Mouse (Mus musculus) neural tube, embryonic 12.5 days (tissue): ENCODE data around the gene Cyp19a1. TPM values are rescaled to one million over a fixed set of nuclear protein-coding genes. Genes with fewer than 3 reads are reported as not detected.

Source experiments
- ATAC-seq: fragments of 200-750 bp; cut with Nextera tagmentation; 2 replicates; pipeline ENCODE4 v1.8.0; 2017; ENCODE audit warnings: low read depth, mild to moderate bottlenecking, moderate TSS enrichment, moderate library complexity; ENCODE audit not compliant: low FRiP score
- H3K27ac ChIP-seq: fragments of 300-500 bp; sonication (generic); 2 replicates; pipeline ENCODE4 v1.5.1; 2016
- H3K27me3 ChIP-seq: fragments of 300-500 bp; sonication (generic); replicated peaks from 2 replicates; pipeline ENCODE4 v1.6.1; 2016; ENCODE audit warnings: mild to moderate bottlenecking
- H3K36me3 ChIP-seq: fragments of 300-500 bp; sonication (generic); 2 replicates; pipeline ENCODE4 v1.6.1; 2016; ENCODE audit warnings: mild to moderate bottlenecking
- H3K4me1 ChIP-seq: fragments of 300-500 bp; sonication (generic); 2 replicates; pipeline ENCODE4 v1.6.1; 2016
- H3K4me2 ChIP-seq: fragments of 300-500 bp; sonication (generic); replicated peaks from 2 replicates; pipeline ENCODE4 v1.6.1; 2016; ENCODE audit warnings: mild to moderate bottlenecking
- H3K4me3 ChIP-seq: fragments of 300-500 bp; sonication (generic); 2 replicates; pipeline ENCODE4 v1.5.1; 2016
- H3K9ac ChIP-seq: fragments of 300-500 bp; sonication (generic); 2 replicates; pipeline ENCODE4 v1.6.1; 2016; ENCODE audit warnings: mild to moderate bottlenecking
- H3K9me3 ChIP-seq: fragments of 300-500 bp; sonication (generic); 2 replicates; pipeline ENCODE4 v1.6.1; 2016; ENCODE audit warnings: mild to moderate bottlenecking
- WGBS: fragments of 180-500 bp; shearing (Covaris S2); methylation state at CpG from one replicate; pipeline ENCODE4 v1.1.7; 2016; 5-methylcytosine and 5-hydroxymethylcytosine counted together
- polyA plus RNA-seq: library from polyadenylated mRNA; unstranded; fragments of >200 nt; fragmentation: Nextera tagmentation; extraction: Ambion mirVana; gene quantifications from 2 replicates; pipeline ENCODE4 v1.2.1, GENCODE M21; 2016

The Cyp19a1 gene
- polyA plus RNA-seq = 0.15 TPM in 1 of 2 replicates, not detected in the other

DNA sequence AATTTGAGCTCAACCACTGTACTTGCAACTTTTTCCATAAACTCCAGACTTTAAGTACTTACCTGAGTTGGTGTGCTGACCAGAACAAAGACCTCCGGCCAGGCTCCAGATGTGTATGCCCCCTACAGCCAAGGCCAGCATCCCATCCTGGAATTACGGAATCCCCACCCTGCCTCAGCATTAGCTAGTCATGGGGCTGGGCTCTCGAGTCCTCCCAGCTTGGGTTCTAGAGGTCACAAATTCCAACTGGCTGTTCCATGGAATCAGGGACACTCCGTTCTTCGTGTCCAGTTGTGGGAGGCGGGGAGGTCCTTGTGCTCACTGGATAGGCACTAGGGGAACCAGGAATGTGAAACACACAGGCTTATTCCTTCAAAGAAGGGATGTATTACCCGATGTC is at the start of gene Cyp19a1:
Gene Cyp19a1, minus strand, starts transcription at position 101 of the 400 bp plus-strand sequence.
- WGBS = 88% methylated on average over 7 of the region's 7 CpGs
- Histone ChIP-seq H3K9me3 (no peaks in the 10 kb centered on the region), H3K27ac (no peak within 1 kb of the TSS), H3K4me1 (no peaks in the 10 kb centered on the region), H3K36me3 (no peaks in the 10 kb centered on the region), H3K9ac (no peak within 1 kb of the TSS), H3K4me2 (no peak within 1 kb of the TSS), H3K27me3 (no peaks in the 10 kb centered on the region), H3K4me3 (no peak within 1 kb of the TSS)
- ATAC-seq = no peak

DNA sequence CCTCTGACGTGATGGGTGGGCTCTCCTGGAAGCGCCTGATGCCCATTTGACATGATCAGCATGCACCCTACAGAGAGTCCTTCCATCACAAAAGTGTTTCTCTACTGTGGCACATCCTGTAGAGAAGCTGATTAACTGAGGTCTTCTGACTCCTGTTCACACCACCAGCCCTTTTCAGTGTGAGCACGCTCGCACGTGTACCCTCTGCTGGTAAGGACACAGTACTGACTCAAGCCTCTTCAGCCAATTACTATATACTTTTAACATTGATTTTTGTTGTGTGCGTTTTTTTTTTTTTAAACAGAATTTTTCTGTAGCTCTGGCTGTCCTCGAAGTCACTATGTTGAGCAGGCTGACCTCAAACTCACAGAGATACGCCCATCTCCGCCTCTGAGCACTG is 48.5 kb upstream of the Cyp19a1 start:
- Histone ChIP-seq H3K9ac (no peak overlapping the region), H3K4me1 (no peaks in the 10 kb centered on the region), H3K4me3 (no peak overlapping the region), H3K9me3 (no peaks in the 10 kb centered on the region), H3K27ac (no peak overlapping the region), H3K36me3 (no peaks in the 10 kb centered on the region), H3K4me2 (no peak overlapping the region), H3K27me3 (no peaks in the 10 kb centered on the region)
- ATAC-seq = no peak
- WGBS = 76% methylated on average over 9 of the region's 9 CpGs

DNA sequence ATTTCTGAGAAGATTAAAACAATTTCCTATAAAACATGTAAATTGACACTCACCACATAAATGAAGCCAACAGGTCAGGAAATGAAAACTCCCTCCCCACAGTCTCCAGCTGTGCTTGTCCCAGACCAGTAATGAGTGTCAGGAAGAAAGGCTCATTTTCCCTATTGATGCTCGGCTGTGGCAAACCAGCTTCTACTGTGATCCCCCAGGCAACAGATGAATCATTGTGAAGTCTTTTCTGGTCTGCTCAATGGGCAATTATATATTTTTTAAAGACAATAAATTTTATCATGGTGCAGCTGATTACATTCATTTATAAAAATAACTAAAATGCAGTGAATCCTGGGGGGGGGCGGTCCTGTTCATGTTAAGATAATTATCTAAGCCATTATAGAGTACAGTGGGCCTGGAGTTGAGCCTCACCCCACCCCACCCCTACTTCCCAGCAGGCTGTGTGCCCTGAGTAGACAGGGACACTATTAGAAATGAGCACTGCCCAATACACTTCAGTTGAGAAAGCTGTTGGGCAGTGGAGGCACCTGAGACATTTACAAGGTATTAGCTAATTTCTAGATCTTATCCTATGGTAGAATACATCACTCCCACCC is 40.9 kb upstream of the Cyp19a1 start:
- no peak for ATAC-seq
- Histone ChIP-seq H3K27me3 (no peaks in the 10 kb centered on the region), H3K4me3 (no peak overlapping the region), H3K27ac (no peak overlapping the region), H3K4me1 (no peaks in the 10 kb centered on the region), H3K9me3 (no peaks in the 10 kb centered on the region), H3K9ac (no peak overlapping the region), H3K4me2 (no peak overlapping the region), H3K36me3 (no peaks in the 10 kb centered on the region)
- 44% methylated on average over 2 of the region's 2 CpGs for WGBS

DNA sequence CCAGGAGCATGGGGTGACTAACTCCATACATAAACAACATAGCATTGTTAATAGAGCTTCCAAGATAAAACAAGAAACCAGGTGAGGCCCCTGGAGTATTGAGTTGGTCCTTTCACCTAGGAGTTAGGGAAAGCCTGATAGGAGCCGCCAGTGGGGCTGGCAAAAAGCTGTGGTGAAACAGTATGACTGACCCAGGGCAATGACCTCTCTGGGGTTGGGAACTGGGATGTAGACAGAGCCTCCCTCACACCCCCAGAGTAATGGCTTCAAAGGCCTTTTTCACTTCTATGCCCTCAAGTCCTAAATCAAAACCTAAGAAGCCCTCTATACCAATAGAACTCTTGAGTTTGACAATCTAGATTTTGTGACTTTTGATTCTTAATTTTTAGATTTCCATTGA is 40.3 kb upstream of the Cyp19a1 start:
- Histone ChIP-seq H3K9ac (no peak overlapping the region), H3K27me3 (no peaks in the 10 kb centered on the region), H3K4me3 (no peak overlapping the region), H3K4me1 (no peaks in the 10 kb centered on the region), H3K27ac (no peak overlapping the region), H3K4me2 (no peak overlapping the region), H3K36me3 (no peaks in the 10 kb centered on the region), H3K9me3 (no peaks in the 10 kb centered on the region)
- WGBS = 68% methylated on average over 1 of the region's 1 CpGs
- ATAC-seq = no peak

DNA sequence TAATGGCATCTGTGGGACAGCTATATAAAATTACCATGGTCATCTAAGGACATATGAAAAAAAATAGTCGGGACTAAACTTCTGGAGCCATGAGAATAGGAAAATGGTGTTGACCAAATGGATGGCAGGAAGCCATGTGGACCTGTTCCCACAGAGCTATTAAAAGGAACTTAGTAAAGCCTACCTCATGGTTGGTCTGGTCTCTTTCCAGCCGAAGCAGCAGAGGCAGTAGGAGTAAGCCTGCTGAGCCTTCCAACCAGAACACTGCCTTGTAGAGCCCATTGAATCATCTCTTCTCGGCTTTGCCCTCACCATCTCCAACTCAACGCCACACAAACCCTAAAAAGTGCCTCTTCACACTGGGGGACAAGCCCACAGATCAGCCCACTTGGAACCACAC is 33.3 kb upstream of the Cyp19a1 start:
- H3K36me3 ChIP-seq = no peaks in the 10 kb centered on the region
- no peak overlapping the region for H3K4me2 ChIP-seq
- no peak for ATAC-seq
- H3K9ac ChIP-seq = no peak overlapping the region
- WGBS = 87% methylated on average over 4 of the region's 4 CpGs
- H3K27me3 ChIP-seq = no peaks in the 10 kb centered on the region
- no peak overlapping the region for H3K27ac ChIP-seq
- no peaks in the 10 kb centered on the region for H3K9me3 ChIP-seq
- H3K4me3 ChIP-seq = no peak overlapping the region
- no peaks in the 10 kb centered on the region for H3K4me1 ChIP-seq

DNA sequence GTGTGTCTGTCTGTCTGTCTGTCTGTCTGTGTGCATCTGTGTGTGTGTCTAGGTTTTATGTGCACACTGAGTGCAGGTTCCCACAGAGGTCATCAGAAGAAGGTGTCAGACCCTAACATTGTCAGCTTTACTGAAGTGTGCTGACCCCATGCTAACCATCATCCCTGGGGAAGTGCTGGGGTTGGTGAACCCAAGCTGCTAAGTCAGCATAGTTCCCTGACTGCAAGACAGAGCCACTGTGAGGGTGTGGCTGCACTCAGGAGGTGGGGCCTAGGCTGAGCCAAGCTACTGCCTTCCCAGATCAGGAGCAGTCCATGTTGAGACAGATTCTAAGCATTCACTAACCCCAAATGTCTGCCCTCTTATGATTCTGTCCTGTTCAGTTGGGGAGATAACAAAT is 31.9 kb upstream of the Cyp19a1 start:
- Histone ChIP-seq H3K27me3 (no peaks in the 10 kb centered on the region), H3K27ac (no peak overlapping the region), H3K9me3 (no peaks in the 10 kb centered on the region), H3K4me2 (no peak overlapping the region), H3K9ac (no peak overlapping the region), H3K4me3 (no peak overlapping the region), H3K4me1 (no peaks in the 10 kb centered on the region), H3K36me3 (no peaks in the 10 kb centered on the region)
- no peak for ATAC-seq

DNA sequence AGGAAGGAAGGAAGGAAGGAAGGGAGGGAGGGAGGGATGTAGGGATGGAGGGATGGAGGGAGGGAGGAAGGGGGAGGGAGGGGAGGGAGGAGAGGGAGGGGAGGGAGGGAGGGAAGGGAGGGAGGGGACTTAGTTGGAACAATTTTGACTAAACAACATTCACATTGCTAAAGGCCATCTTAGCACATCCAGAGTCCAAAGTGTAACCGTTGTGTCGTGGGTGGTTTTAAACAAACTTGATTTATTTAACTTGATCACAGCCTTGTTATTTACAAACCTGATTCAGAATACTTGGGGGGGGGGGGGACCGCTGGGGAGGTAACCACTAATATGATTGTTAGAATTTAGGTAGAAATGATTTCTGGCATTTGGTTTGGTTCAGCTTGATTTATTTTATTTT is 31.5 kb upstream of the Cyp19a1 start:
- no peak overlapping the region for H3K4me3 ChIP-seq
- H3K27ac ChIP-seq = no peak overlapping the region
- no peaks in the 10 kb centered on the region for H3K27me3 ChIP-seq
- no peaks in the 10 kb centered on the region for H3K9me3 ChIP-seq
- 76% methylated on average over 3 of the region's 3 CpGs for WGBS
- H3K9ac ChIP-seq = no peak overlapping the region
- no peaks in the 10 kb centered on the region for H3K36me3 ChIP-seq
- ATAC-seq = no peak
- no peaks in the 10 kb centered on the region for H3K4me1 ChIP-seq
- H3K4me2 ChIP-seq = no peak overlapping the region

DNA sequence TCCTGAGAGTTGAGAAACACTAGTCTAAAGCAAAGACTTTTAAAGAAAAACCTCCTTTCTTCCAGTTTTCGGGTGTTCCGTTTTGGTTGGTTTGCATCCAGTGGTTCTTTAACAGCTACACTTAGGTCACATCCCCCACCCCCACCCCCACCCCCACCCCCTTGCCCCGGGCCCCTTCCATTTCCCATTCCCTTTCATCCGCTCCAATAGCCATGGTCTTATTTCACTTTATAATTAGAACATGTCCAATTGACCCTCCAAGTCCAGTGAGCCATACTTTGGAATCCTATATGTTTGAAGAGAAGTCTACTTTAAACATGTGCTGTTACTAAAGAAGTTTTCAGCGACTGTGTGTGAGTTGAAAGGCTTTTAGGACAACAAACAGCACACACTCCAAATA is 19.9 kb upstream of the Cyp19a1 start:
- H3K27ac ChIP-seq = no peak overlapping the region
- no peak overlapping the region for H3K4me2 ChIP-seq
- H3K36me3 ChIP-seq = no peaks in the 10 kb centered on the region
- H3K9ac ChIP-seq = no peak overlapping the region
- H3K4me3 ChIP-seq = no peak overlapping the region
- WGBS = 60% methylated on average over 5 of the region's 5 CpGs
- H3K9me3 ChIP-seq = no peaks in the 10 kb centered on the region
- no peak for ATAC-seq
- H3K4me1 ChIP-seq = peaks cover 7% of the 10 kb centered on the region; the same call in 1 of the 2 replicates
- peaks cover 19% of the 10 kb centered on the region for H3K27me3 ChIP-seq

DNA sequence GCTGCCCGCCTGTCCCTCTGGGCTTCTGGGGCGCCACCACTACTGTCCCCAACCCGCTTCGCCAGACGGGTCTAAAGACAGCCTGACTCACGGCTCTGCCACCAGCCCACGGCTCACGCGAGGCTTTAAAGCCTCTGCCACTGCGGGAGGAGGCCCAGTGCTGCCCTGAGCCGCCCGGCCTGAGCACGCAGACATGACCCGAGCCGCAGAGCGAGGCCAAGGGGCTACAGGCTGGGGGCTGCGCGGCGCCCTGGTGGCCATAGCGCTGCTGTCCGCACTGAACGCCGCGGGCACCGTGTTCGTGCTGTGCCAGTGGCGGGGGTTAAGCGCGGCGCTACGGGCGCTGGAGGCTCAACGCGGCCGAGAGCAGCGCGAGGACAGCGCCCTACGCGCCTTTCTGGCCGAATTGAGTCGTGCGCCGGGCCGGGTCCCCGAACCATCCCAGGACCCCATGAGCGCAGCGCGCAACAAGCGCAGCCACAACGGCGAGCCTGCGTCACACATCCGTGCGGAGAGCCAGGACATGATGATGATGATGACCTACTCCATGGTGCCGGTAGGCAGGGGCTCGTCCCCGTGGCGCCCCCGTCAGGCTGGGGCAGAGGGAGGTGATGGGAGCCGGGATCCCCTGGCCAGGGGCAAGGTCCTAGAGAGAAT is 18.5 kb upstream of the Cyp19a1 start, which contains the start of gene Gldn:
Gene Gldn, plus strand, starts transcription at position 156 of the 657 bp plus-strand sequence.
- ATAC-seq = peak; percentile 50; the same call in 1 of the 2 replicates
- Histone ChIP-seq H3K4me1 (peaks cover 7% of the 10 kb centered on the region; the same call in 1 of the 2 replicates), H3K4me2 (peak within 1 kb of the TSS; percentile 84), H3K9ac (peak within 1 kb of the TSS; percentile 51), H3K27ac (no peak within 1 kb of the TSS), H3K9me3 (no peaks in the 10 kb centered on the region), H3K36me3 (no peaks in the 10 kb centered on the region), H3K27me3 (peaks cover 19% of the 10 kb centered on the region), H3K4me3 (peak within 1 kb of the TSS; percentile 37)
- WGBS = 3% methylated on average over 61 of the region's 61 CpGs

DNA sequence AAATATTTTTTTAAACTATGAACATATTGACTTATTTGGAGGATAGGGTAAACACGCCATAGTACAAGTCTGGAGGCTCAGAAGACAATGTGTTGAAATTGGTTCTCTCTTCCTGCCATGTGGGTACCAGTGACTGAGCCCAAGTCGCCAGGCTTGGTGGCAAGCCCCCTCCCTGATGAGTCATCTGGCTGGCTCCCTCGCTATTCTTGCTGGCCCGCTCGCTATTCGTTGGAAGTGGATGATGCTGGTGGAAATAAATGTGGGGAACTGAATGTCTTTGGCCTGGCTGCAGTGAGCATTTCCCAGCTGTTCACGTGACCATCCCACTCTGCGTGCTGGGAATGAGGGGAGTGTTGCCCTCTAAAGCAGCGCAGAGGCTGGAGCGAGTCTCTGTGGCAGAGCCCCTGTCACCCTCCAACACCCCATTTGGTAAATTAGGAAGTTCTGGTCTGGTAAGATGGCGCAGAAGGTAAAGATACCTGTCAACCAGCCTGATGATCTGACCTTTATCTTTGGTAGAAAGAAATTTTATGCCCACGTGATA is 11.2 kb upstream of the Cyp19a1 start:
- Histone ChIP-seq H3K9me3 (no peaks in the 10 kb centered on the region), H3K4me2 (no peak overlapping the region), H3K27me3 (no peaks in the 10 kb centered on the region), H3K36me3 (no peaks in the 10 kb centered on the region), H3K4me1 (no peaks in the 10 kb centered on the region), H3K9ac (no peak overlapping the region), H3K27ac (no peak overlapping the region), H3K4me3 (no peak overlapping the region)
- 90% methylated on average over 12 of the region's 12 CpGs for WGBS
- no peak for ATAC-seq

DNA sequence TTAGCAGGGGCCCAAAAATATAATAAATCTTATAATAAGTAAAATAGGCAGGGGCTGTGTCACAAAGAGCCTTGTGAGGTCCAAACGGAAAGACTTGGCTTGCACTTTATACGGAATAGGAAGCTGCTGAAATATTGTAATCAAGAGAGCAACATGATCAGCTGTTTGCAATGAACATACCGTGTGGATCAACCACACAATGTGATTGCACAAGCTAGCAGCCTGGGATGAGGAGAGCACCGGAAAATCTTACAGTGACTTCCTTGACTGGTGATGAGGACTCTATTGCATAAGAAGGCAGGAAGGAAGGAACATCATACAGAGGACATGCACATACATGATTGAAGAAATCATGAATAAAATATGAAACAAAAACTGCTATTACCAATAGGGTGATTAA is 7.4 kb upstream of the Cyp19a1 start:
- Histone ChIP-seq H3K27ac (no peak overlapping the region), H3K36me3 (no peaks in the 10 kb centered on the region), H3K4me1 (no peaks in the 10 kb centered on the region), H3K4me3 (no peak overlapping the region), H3K27me3 (no peaks in the 10 kb centered on the region), H3K4me2 (no peak overlapping the region), H3K9ac (no peak overlapping the region), H3K9me3 (no peaks in the 10 kb centered on the region)
- ATAC-seq = no peak
- 94% methylated on average over 4 of the region's 4 CpGs for WGBS

DNA sequence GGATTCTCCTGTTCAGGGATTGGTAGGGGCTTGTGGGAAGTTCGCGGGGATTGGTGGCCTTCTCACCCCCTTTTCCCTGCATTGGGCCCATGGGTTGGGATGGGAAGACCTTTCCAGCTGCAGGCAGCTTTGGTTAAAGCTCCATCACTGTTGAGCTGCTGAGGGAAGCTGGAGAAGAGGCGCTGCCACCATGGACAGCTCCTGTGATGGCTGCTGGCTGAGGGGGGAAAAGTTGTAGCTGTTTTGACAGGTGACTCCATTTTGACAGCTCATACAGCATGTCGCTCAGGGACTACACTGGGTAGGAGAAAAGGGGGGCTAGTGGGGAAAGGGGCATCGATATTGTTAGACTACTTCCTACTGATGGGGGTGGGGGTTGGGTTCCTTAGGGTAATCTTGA is 3.0 kb upstream of the Cyp19a1 start:
- no peaks in the 10 kb centered on the region for H3K27me3 ChIP-seq
- ATAC-seq = no peak
- no peak overlapping the region for H3K27ac ChIP-seq
- no peak overlapping the region for H3K4me3 ChIP-seq
- 49% methylated on average over 5 of the region's 5 CpGs for WGBS
- no peak overlapping the region for H3K9ac ChIP-seq
- H3K4me1 ChIP-seq = no peaks in the 10 kb centered on the region
- no peaks in the 10 kb centered on the region for H3K36me3 ChIP-seq
- no peak overlapping the region for H3K4me2 ChIP-seq
- H3K9me3 ChIP-seq = no peaks in the 10 kb centered on the region

DNA sequence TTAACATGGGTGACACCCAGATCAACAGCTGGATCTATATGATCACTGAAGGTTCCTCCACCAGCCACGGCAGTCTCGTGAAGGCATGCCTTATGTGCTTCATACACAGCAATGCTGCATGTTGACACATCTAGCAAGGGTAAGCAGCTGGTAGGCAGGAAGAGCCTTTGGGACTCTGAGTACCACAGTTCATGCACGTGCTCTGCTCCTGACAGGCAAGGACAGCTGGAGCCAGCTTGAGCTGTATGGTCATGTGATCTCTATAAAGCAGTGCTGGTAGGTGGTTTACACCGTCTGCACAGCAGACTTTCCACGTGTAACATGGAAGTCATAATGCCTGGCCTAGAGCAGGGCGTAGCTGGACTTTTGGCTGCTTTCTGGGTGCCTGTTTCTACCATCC is 2.1 kb upstream of the Cyp19a1 start:
- Histone ChIP-seq H3K27ac (no peak overlapping the region), H3K9ac (no peak overlapping the region), H3K4me2 (no peak overlapping the region), H3K4me3 (no peak overlapping the region), H3K4me1 (no peaks in the 10 kb centered on the region), H3K9me3 (no peaks in the 10 kb centered on the region), H3K27me3 (no peaks in the 10 kb centered on the region), H3K36me3 (no peaks in the 10 kb centered on the region)
- ATAC-seq = no peak
- 84% methylated on average over 6 of the region's 6 CpGs for WGBS
